Mouse (Mus musculus) lung, adult 2 months (tissue): ENCODE results near the gene Trpm8.

Experiments used
- CTCF ChIP-seq: fragments of 200-500 bp; IDR thresholded peaks from 2 replicates; pipeline ENCODE4 v1.5.1; 2011; ENCODE audit warnings: mild to moderate bottlenecking, low read length, control low read depth; ENCODE audit not compliant: insufficient read depth
- POLR2A ChIP-seq: fragments of 200-500 bp; IDR thresholded peaks from 2 replicates; pipeline ENCODE4 v1.6.1; 2011; ENCODE audit warnings: low read depth, mild to moderate bottlenecking, control low read depth, low read length, borderline replicate concordance; ENCODE audit errors: extremely low read depth

DNA sequence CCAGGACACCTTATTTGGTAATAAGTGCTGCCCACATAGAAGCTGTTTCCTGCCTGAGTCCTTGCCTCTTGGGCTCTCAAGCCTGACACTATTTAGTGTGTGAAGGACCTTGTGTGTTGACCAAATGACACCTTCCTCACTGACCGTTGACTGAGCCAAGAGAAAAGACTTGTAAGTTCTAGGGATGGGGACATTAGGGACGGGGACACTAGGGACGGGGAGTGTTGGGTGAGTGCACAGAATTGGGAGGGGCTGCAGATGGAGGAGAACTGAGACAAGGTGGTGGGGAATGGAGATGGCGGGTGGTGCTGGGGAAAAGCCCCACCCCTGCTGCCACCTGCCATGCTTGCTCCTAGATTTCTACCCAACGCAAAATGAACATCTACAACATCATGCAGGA is 47.5 kb upstream of the Trpm8 start:
- TF ChIP-seq POLR2A = no peak
- TF ChIP-seq CTCF = no peak
